ENCODE assay signal across 8 mouse cellular contexts in genomic region chr17:45595736-45596390, GRCm38 (mm10). TPM values are rescaled to one million over a fixed set of nuclear protein-coding genes. Genes with fewer than 3 reads are reported as not detected.
DNase-seq lines count a peak whose midpoint lies in the region; ATAC-seq lines count a peak whose summit lies in the region.

No protein-coding gene starts in this region.

- peak overlapping the region; percentile 99 for H3K4me2 ChIP-seq in lung, embryonic 15.5 days
- H3K4me2 ChIP-seq in hindbrain, embryonic 11.5 days (replicated peaks; ENCODE audit: low read depth, low read length), result peak overlapping the region; percentile 98

- H3K9ac ChIP-seq in lung, embryonic 15.5 days, result peak overlapping the region; percentile 65
- H3K9ac ChIP-seq in hindbrain, embryonic 11.5 days (ENCODE audit: low read depth, low read length), result peak overlapping the region; percentile 65

- no peak overlapping the region for H3K27ac ChIP-seq in lung, embryonic 15.5 days
- no peak overlapping the region for H3K27ac ChIP-seq in hindbrain, embryonic 11.5 days (ENCODE audit: low read depth, low read length)
- H3K27ac ChIP-seq in midbrain, embryonic 10.5 days (replicated peaks), result peak overlapping the region; percentile 81

- H3K36me3 ChIP-seq in lung, embryonic 15.5 days, result no peaks in the 10 kb centered on the region
- no peaks in the 10 kb centered on the region for H3K36me3 ChIP-seq in hindbrain, embryonic 11.5 days (ENCODE audit: control insufficient read depth, insufficient read depth, low read length)
- H3K36me3 ChIP-seq in midbrain, embryonic 10.5 days, result no peaks in the 10 kb centered on the region

- peaks cover 78% of the 10 kb centered on the region for H3K4me1 ChIP-seq in lung, embryonic 15.5 days
- peaks cover 14% of the 10 kb centered on the region for H3K4me1 ChIP-seq in hindbrain, embryonic 11.5 days (replicated peaks; ENCODE audit: control insufficient read depth, insufficient read depth, low read length)
- H3K4me1 ChIP-seq in midbrain, embryonic 10.5 days, result peaks cover 90% of the 10 kb centered on the region

- no peaks in the 10 kb centered on the region for H3K9me3 ChIP-seq in lung, embryonic 15.5 days
- no peaks in the 10 kb centered on the region for H3K9me3 ChIP-seq in hindbrain, embryonic 11.5 days (ENCODE audit: control insufficient read depth, low read length)
- no peaks in the 10 kb centered on the region for H3K9me3 ChIP-seq in midbrain, embryonic 10.5 days (replicated peaks)

- WGBS in lung, embryonic 15.5 days, result 9% methylated on average over 23 of the region's 23 CpGs
- 1% methylated on average over 23 of the region's 23 CpGs for WGBS in hindbrain, embryonic 11.5 days
- 3% methylated on average over 23 of the region's 23 CpGs for WGBS in midbrain, embryonic 10.5 days

- DNase-seq in lung, postnatal 14 days, result no peak
- peak; percentile 73 for DNase-seq in brain, adult 2 months (ENCODE audit: low read depth, low spot score)
- peak; percentile 40 for DNase-seq in hindbrain, embryonic 11.5 days (ENCODE audit: low spot score)
- DNase-seq in midbrain, embryonic 10.5 days (ENCODE audit: low spot score), result no peak
- no peak for DNase-seq in gastrocnemius, adult 8-10 months (ENCODE audit: low spot score in 2 of 2)
- DNase-seq in urinary bladder, postnatal 10 days (ENCODE audit: low spot score), result no peak
- no peak for DNase-seq in left cerebral cortex, adult 11 months (ENCODE audit: low spot score)

- H3K4me3 ChIP-seq in lung, embryonic 15.5 days, result peak overlapping the region; percentile 62
- H3K4me3 ChIP-seq in hindbrain, embryonic 11.5 days (ENCODE audit: low read depth, low read length), result peak overlapping the region; percentile 54
- H3K4me3 ChIP-seq in midbrain, embryonic 10.5 days, result peak overlapping the region; percentile 66

- peaks cover 7% of the 10 kb centered on the region; the same call in 1 of the 2 replicates for H3K27me3 ChIP-seq in lung, embryonic 15.5 days
- peaks cover 8% of the 10 kb centered on the region for H3K27me3 ChIP-seq in hindbrain, embryonic 11.5 days (ENCODE audit: control insufficient read depth, insufficient read depth, low read length)
- peaks cover 93% of the 10 kb centered on the region for H3K27me3 ChIP-seq in midbrain, embryonic 10.5 days (ENCODE audit: low read depth, poor library complexity, severe bottlenecking)

- peak; percentile 3; the same call in 1 of the 2 replicates for ATAC-seq in lung, embryonic 15.5 days (ENCODE audit: borderline replicate concordance, extremely low read depth, low FRiP score, low TSS enrichment)
- peak; percentile 21; the same call in 1 of the 2 replicates for ATAC-seq in hindbrain, embryonic 11.5 days (ENCODE audit: low FRiP score)

RNA-seq across cellular contexts. Expression of gene Slc29a1, which starts 3.5 kb away (rescaled TPM):
- 92.1 and 103 TPM in 2 replicates for polyA plus RNA-seq in lung, embryonic 15.5 days (2015; fragmentation: Nextera tagmentation; extraction: Ambion mirVana)
- polyA plus RNA-seq in hindbrain, embryonic 11.5 days (2014; fragmentation: Nextera tagmentation; extraction: Ambion mirVana), result 48.0 and 50.8 TPM in 2 replicates
- polyA plus RNA-seq in midbrain, embryonic 10.5 days (2016; fragmentation: Nextera tagmentation; extraction: Ambion mirVana), result 62.9 and 70.6 TPM in 2 replicates
- total RNA-seq in gastrocnemius, adult 8-10 months (2022), result 10 to 100 TPM; 26.6 to 31.2 (median 27.2) TPM

RNA-seq across cellular contexts. Expression of gene Mymx, which starts 6.0 kb away (rescaled TPM):
- polyA plus RNA-seq in lung, embryonic 15.5 days (2015; fragmentation: Nextera tagmentation; extraction: Ambion mirVana), result 0.36 and 0.41 TPM in 2 replicates
- 1.1 and 1.8 TPM in 2 replicates for polyA plus RNA-seq in hindbrain, embryonic 11.5 days (2014; fragmentation: Nextera tagmentation; extraction: Ambion mirVana)
- polyA plus RNA-seq in midbrain, embryonic 10.5 days (2016; fragmentation: Nextera tagmentation; extraction: Ambion mirVana), result 0.21 and 0.39 TPM in 2 replicates
- not detected for total RNA-seq in gastrocnemius, adult 8-10 months (2022)

RNA-seq across cellular contexts. Expression of gene Hsp90ab1, which starts 22.8 kb away (rescaled TPM):
- polyA plus RNA-seq in lung, embryonic 15.5 days (2015; fragmentation: Nextera tagmentation; extraction: Ambion mirVana), result 1,572 and 1,619 TPM in 2 replicates
- 1,644 and 1,674 TPM in 2 replicates for polyA plus RNA-seq in hindbrain, embryonic 11.5 days (2014; fragmentation: Nextera tagmentation; extraction: Ambion mirVana)
- 1,780 and 2,044 TPM in 2 replicates for polyA plus RNA-seq in midbrain, embryonic 10.5 days (2016; fragmentation: Nextera tagmentation; extraction: Ambion mirVana)
- total RNA-seq in gastrocnemius, adult 8-10 months (2022), result 1,000 to 10,000 TPM; 1,140 to 1,362 (median 1,203) TPM

RNA-seq across cellular contexts. Expression of gene Slc35b2, which starts 32.2 kb away (rescaled TPM):
- 137 and 141 TPM in 2 replicates for polyA plus RNA-seq in lung, embryonic 15.5 days (2015; fragmentation: Nextera tagmentation; extraction: Ambion mirVana)
- 89.9 and 91.5 TPM in 2 replicates for polyA plus RNA-seq in hindbrain, embryonic 11.5 days (2014; fragmentation: Nextera tagmentation; extraction: Ambion mirVana)
- polyA plus RNA-seq in midbrain, embryonic 10.5 days (2016; fragmentation: Nextera tagmentation; extraction: Ambion mirVana), result 122 and 124 TPM in 2 replicates
- 10 to 100 TPM; 17.2 to 22.9 (median 19.8) TPM for total RNA-seq in gastrocnemius, adult 8-10 months (2022)

RNA-seq across cellular contexts. Expression of gene Nfkbie, which starts 40.4 kb away (rescaled TPM):
- 3.0 and 5.0 TPM in 2 replicates for polyA plus RNA-seq in lung, embryonic 15.5 days (2015; fragmentation: Nextera tagmentation; extraction: Ambion mirVana)
- 5.6 and 9.0 TPM in 2 replicates for polyA plus RNA-seq in hindbrain, embryonic 11.5 days (2014; fragmentation: Nextera tagmentation; extraction: Ambion mirVana)
- polyA plus RNA-seq in midbrain, embryonic 10.5 days (2016; fragmentation: Nextera tagmentation; extraction: Ambion mirVana), result 8.6 and 9.2 TPM in 2 replicates
- under 1 TPM; 0.27 to 0.56 (median 0.34) TPM for total RNA-seq in gastrocnemius, adult 8-10 months (2022)

Comparison
In these comparisons a context has a peak if more than half of its experiments do, and no peak if none do; other contexts are left out.
1. DNase-seq: peak in brain, adult 2 months (single experiment) and hindbrain, embryonic 11.5 days (single experiment); none in lung, postnatal 14 days (single experiment), midbrain, embryonic 10.5 days (single experiment), gastrocnemius, adult 8-10 months (0 of 2), urinary bladder, postnatal 10 days (single experiment) and left cerebral cortex, adult 11 months (single experiment).
2. Peak in every context shown above with its lines, with median percentiles within 50 percentile points of each other: H3K4me3 ChIP-seq.